Mouse (Mus musculus) heart, adult 2 months (tissue): ENCODE measurements around the gene Syngr1.

Experiments
- CTCF ChIP-seq: fragments of 200-600 bp; IDR thresholded peaks from 2 replicates; pipeline ENCODE4 v1.8.1; 2022; ENCODE audit warnings: antibody characterized with exemption, mild to moderate bottlenecking, moderate library complexity
- EP300 ChIP-seq: fragments of 200-500 bp; IDR thresholded peaks from 2 replicates; pipeline ENCODE4 v1.6.1; 2011; ENCODE audit warnings: low read depth, low read length, control low read depth; ENCODE audit not compliant: insufficient read depth
- POLR2A ChIP-seq: fragments of 200-500 bp; IDR thresholded peaks from 2 replicates; pipeline ENCODE4 v1.6.1; 2011; ENCODE audit warnings: mild to moderate bottlenecking, low read depth, low read length, control low read depth; ENCODE audit not compliant: insufficient read depth

DNA sequence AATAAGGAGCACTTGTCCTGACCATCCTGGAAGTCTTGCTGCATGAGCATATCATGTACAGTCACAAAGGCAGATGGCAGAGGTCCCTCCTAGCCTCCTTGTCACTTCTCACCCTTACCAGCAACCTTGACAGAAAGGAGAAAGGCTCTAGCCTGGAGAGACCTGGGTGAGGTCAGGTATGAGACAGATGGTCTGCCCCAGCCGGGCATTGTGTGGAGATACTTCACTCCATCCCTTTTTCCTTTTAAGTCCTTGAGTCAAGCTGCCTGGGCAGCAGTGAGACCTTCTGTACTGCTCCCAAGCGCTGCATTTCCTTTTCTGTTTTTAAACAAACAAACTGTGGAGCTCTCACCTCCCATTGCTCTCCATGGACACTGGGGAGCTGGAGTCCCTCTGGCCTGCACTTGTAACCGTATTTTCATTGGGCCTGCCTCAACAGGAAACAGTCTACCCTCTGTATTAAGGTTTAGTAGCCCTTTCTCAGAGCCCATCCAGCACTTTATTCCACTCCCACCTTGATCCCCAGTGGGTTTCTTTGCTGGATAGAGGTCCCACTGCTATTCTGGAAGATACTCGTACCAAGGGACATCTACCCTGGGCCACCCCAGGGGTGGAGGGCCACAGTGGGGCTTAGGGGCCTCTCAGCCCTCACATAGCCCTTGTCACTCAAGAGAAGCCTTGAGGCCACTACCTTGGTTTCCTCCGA is 67.0 kb downstream of the Syngr1 start:
- TF ChIP-seq CTCF (no peak), EP300 (no peak), POLR2A (no peak)
